Mouse (Mus musculus): ENCODE measurements at regions not wholly inside any gene's neighbourhood (a gene's known extent, or its start where the extent isn't known, plus 50 kb on each side); places are given as distances from the start of the nearest gene placed in this dataset.
A peak's percentile ranks its signal among the peaks of the same experiment; 100 is the strongest.

- no peak for DNase-seq
These were observed 900.5 kb upstream of the 1700015G11Rik start for GRCm38 (mm10) chr7:52915981-52916380.

DNA sequence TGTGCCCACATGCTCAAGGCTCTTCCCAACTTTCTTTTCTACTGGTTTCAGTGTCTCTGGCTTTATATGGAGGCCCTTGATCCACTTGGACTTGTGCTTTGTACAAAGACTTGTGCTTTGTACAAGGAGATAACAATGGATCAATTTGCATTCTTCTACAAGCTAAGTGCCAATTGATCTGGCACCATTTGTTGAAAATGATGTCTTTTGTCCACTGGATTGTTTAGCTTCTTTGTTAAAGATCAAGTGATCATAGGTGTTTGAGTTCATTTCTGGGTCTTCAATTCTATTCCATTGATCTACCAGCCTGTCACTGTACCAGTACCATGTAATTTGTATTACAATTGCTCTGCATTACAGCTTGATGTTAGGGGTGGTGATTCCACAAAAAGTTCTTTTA is 895.8 kb upstream of the 1700015G11Rik start:
- DNase-seq, result no peak

DNA sequence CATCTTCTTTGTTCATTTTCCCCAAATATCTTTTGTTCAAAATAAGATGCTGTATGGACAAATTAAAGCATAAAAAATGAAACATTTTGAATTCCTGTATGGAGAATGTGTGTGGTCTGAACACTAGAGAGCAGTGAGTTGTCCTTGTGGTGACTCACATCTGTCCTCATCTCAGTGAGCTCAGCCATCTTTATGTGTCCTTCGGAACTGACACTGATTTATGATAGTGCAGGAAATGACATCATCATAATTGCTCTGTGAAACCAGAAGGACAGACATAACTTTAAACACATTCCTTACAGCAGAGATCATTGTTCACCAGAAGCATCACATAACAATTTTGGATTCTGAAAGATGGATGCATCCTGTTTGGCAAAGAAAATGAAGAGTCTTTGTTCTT is 850.2 kb upstream of the 1700015G11Rik start:
- DNase-seq, result peak; percentile 11

- DNase-seq, result no peak
These were observed 806.8 kb upstream of the 1700015G11Rik start for GRCm38 (mm10) chr7:52822310-52822709.

DNA sequence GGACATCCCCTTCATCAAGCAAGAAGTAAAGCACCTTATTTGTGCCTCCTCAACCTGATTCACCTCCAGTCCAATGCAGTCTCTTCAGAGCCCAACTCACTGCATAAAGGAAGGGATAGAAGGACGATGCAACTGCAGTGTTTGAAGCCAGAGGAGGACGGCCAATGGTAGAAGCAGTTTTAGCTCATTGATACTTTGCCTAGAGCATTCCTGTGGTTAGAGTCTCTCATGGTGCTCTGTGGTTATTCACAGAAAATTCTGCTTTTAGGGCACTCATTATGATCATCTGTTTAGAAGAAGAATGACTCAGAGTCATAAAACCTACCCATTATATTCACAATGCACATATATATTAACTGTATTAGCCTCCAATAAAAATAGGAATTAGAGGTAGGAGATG is 792.6 kb upstream of the 1700015G11Rik start:
- no peak for DNase-seq
